ENCODE assay signal across 8 mouse cellular contexts in the genomic region with DNA sequence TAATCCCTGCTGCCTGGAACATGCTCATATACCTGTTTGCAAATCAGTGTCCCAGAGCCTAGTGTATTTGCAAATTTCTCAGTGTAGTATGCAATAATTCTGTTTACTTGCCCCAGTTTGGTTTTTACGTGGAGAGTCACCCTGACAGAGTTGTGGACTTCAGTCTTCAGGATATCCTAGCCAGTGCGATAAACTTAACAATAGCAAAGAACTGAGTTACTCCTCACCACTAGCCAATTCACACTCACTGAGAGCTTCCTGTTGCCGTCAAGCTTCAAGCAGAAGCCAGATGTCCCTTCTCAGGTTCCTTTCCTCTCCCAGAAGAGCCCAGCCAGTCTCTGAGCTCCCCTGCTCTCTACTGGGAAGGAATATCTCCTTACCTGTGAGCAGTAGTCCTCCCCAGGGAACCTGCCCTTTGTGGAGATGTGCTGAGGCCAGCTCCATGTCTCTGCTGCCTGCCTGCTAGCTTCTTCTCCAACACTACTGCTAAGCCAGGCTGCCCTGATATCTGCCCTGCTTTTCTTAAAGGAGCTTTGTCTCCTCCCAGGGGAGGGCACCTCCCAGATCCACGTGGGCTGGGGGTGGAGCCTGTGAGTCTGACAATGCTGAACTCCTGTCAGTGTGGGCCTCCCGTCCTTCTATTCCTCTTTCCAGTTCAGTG. TPM values are rescaled to one million over a fixed set of nuclear protein-coding genes. Genes with fewer than 3 reads are reported as not detected.
DNase-seq lines count a peak whose midpoint lies in the region; ATAC-seq and TF ChIP-seq lines count a peak whose summit lies in the region.
"Not testable (repeated sequence)": the region's sequence is repeated elsewhere in the genome, so short reads cannot be mapped to it uniquely, and the experiment has no call there.

Ceacam1 (minus strand) TSS at position 513 of the 661 bp plus-strand sequence.

- peak; percentile 91 for ATAC-seq in common myeloid progenitor, adult 5-6 weeks (replicated peaks; ENCODE audit: low read depth, poor library complexity, severe bottlenecking)
- peak; percentile 95 for ATAC-seq in intestine, embryonic 15.5 days

- H3K27me3 ChIP-seq in intestine, embryonic 15.5 days (replicated peaks) = not testable (repeated sequence)

- WGBS in intestine, embryonic 15.5 days = 15% methylated on average over 5 of the region's 5 CpGs

- H3K27ac ChIP-seq in intestine, embryonic 15.5 days = not testable (repeated sequence)
- peak within 1 kb of the TSS; percentile 36; the same call in 1 of the 2 replicates for H3K27ac ChIP-seq in left cerebral cortex, adult 2 months

- H3K36me3 ChIP-seq in intestine, embryonic 15.5 days = not testable (repeated sequence)

- not testable (repeated sequence) for H3K9me3 ChIP-seq in intestine, embryonic 15.5 days

- H3K9ac ChIP-seq in intestine, embryonic 15.5 days = not testable (repeated sequence)

- not testable (repeated sequence) for H3K4me1 ChIP-seq in intestine, embryonic 15.5 days (replicated peaks)

- intact Hi-C loops in left cerebral cortex, adult 2 months (cut with DNase I) = loop anchor here (2.0 to 5.0 kb wide), 2 partner anchors 62 to 700 kb away; partner anchors contain the start of genes Ceacam10 and Ceacam2

- not testable (repeated sequence) for TF ChIP-seq CTCF in left cerebral cortex, adult 2 months (IDR thresholded peaks at IDR 0.05)

- DNase-seq in MN1 (ENCODE audit: low spot score) = peak; percentile 44
- peak; percentile 98 for DNase-seq in heart, adult 11 months
- DNase-seq in left cerebral cortex, adult 2 months (ENCODE audit: extremely low spot score in 1 of 2, low spot score in 2 of 2) = not testable (repeated sequence)
- peak; percentile 87 for DNase-seq in lung, postnatal 25 days (ENCODE audit: low spot score)
- DNase-seq in right cerebral cortex, postnatal 14 days = peak; percentile 13
- peak; percentile 34 for DNase-seq in thymus, postnatal 25 days

- peak within 1 kb of the TSS; percentile 35; the same call in 1 of the 2 replicates for H3K4me2 ChIP-seq in intestine, embryonic 15.5 days (replicated peaks)

- not testable (repeated sequence) for H3K4me3 ChIP-seq in intestine, embryonic 15.5 days (replicated peaks); left cerebral cortex, adult 2 months

RNA-seq across cellular contexts. Expression of gene Ceacam1, which starts in this region (rescaled TPM):
- 4.4 and 6.9 TPM in 2 replicates for total RNA-seq in common myeloid progenitor, adult 5-6 weeks (2017)
- polyA plus RNA-seq in intestine, embryonic 15.5 days (2015; fragmentation: Nextera tagmentation; extraction: Ambion mirVana) = 31.4 and 32.3 TPM in 2 replicates
- total RNA-seq in left cerebral cortex, adult 2 months (2021) = 1 to 10 TPM; 3.1 to 4.1 TPM
